Mouse (Mus musculus) heart, postnatal 0 days (tissue): ENCODE measurements at regions not wholly inside any gene's neighbourhood (a gene's known extent, or its start where the extent isn't known, plus 50 kb on each side); places are given as distances from the start of the nearest gene placed in this dataset.

Source experiments
- ATAC-seq: fragments of 200-750 bp; cut with Nextera tagmentation; 2 replicates; pipeline ENCODE4 v1.8.0; 2017; ENCODE audit warnings: low read depth, moderate number of reproducible peaks, moderate library complexity; ENCODE audit not compliant: insufficient read depth
- DNase-seq: peaks from one replicate; pipeline ENCODE4 v3.0.0-alpha.2; 2016; ENCODE audit warnings: low spot score
- H3K27ac ChIP-seq: fragments of 300-500 bp; sonication (generic); 2 replicates; pipeline ENCODE4 v1.5.1; 2014; ENCODE audit warnings: low read depth, mild to moderate bottlenecking
- H3K27me3 ChIP-seq: fragments of 300-500 bp; sonication (generic); 2 replicates; pipeline ENCODE4 v1.6.1; 2014; ENCODE audit warnings: low read length, mixed read lengths; ENCODE audit not compliant: control insufficient read depth, insufficient read depth
- H3K36me3 ChIP-seq: fragments of 300-500 bp; sonication (generic); replicated peaks from 2 replicates; pipeline ENCODE4 v1.6.1; 2014; ENCODE audit warnings: low read length, mixed read lengths; ENCODE audit not compliant: control insufficient read depth, insufficient read depth
- H3K4me1 ChIP-seq: fragments of 300-500 bp; sonication (generic); 2 replicates; pipeline ENCODE4 v1.6.1; 2014; ENCODE audit warnings: antibody characterized with exemption; ENCODE audit not compliant: control insufficient read depth, insufficient read depth
- H3K4me2 ChIP-seq: fragments of 300-500 bp; sonication (generic); 2 replicates; pipeline ENCODE4 v1.6.1; 2014; ENCODE audit warnings: low read depth, mild to moderate bottlenecking, low read length, moderate library complexity
- H3K4me3 ChIP-seq: fragments of 300-500 bp; sonication (generic); 2 replicates; pipeline ENCODE4 v1.5.1; 2014; ENCODE audit warnings: low read depth, low read length
- H3K9ac ChIP-seq: fragments of 300-500 bp; sonication (generic); replicated peaks from 2 replicates; pipeline ENCODE4 v1.6.1; 2014; ENCODE audit warnings: low read depth, low read length, mixed read lengths
- H3K9me3 ChIP-seq: fragments of 300-500 bp; sonication (generic); replicated peaks from 2 replicates; pipeline ENCODE4 v1.6.1; 2016; ENCODE audit warnings: low read length; ENCODE audit not compliant: control insufficient read depth
- CTCF ChIP-seq: IDR thresholded peaks from 2 replicates; pipeline ENCODE4 v1.5.1; 2016; ENCODE audit warnings: antibody characterized with exemption, control low read depth, low read depth
- EP300 ChIP-seq: IDR thresholded peaks from 2 replicates; pipeline ENCODE4 v1.6.1; 2016; ENCODE audit warnings: antibody characterized with exemption, low read depth
- WGBS: fragments of 180-500 bp; shearing (Covaris S2); extraction: QIAGEN DNeasy Blood & Tissue Kit; methylation state at CpG from one replicate; pipeline ENCODE4 v1.1.7; 2014; 5-methylcytosine and 5-hydroxymethylcytosine counted together

GRCm38 (mm10) chr10:27841042-27841709 lies 221.6 kb upstream of the Lama2 start:
- DNase-seq (no peak), ATAC-seq (no peak)
- Histone ChIP-seq H3K27me3 (no peaks in the 10 kb centered on the region), H3K9me3 (no peaks in the 10 kb centered on the region), H3K4me2 (no peak overlapping the region), H3K9ac (no peak overlapping the region), H3K36me3 (no peaks in the 10 kb centered on the region), H3K27ac (no peak overlapping the region), H3K4me1 (no peaks in the 10 kb centered on the region), H3K4me3 (no peak overlapping the region)
- TF ChIP-seq CTCF (no peak), EP300 (no peak)
- WGBS = 57% methylated on average over 5 of the region's 5 CpGs

GRCm38 (mm10) chr10:27843010-27843409 lies 223.5 kb upstream of the Lama2 start:
- no peaks in the 10 kb centered on the region for H3K9me3 ChIP-seq
- H3K4me2 ChIP-seq = no peak overlapping the region
- TF ChIP-seq EP300 (no peak), CTCF (no peak)
- 83% methylated on average over 2 of the region's 2 CpGs for WGBS
- no peak overlapping the region for H3K27ac ChIP-seq
- H3K4me3 ChIP-seq = no peak overlapping the region
- DNase-seq = no peak
- no peaks in the 10 kb centered on the region for H3K4me1 ChIP-seq
- H3K36me3 ChIP-seq = no peaks in the 10 kb centered on the region
- no peaks in the 10 kb centered on the region for H3K27me3 ChIP-seq
- ATAC-seq = no peak
- H3K9ac ChIP-seq = no peak overlapping the region

GRCm38 (mm10) chr10:27863625-27864024 lies 211.0 kb upstream of the Ptprk start:
- H3K9me3 ChIP-seq = no peaks in the 10 kb centered on the region
- H3K27ac ChIP-seq = no peak overlapping the region
- WGBS = 76% methylated on average over 2 of the region's 2 CpGs
- no peak for TF ChIP-seq CTCF
- no peak for TF ChIP-seq EP300
- no peak overlapping the region for H3K4me2 ChIP-seq
- H3K27me3 ChIP-seq = no peaks in the 10 kb centered on the region
- H3K36me3 ChIP-seq = no peaks in the 10 kb centered on the region
- ATAC-seq (no peak), DNase-seq (no peak)
- H3K9ac ChIP-seq = no peak overlapping the region
- H3K4me3 ChIP-seq = no peak overlapping the region
- no peaks in the 10 kb centered on the region for H3K4me1 ChIP-seq

- ATAC-seq = no peak
- Histone ChIP-seq H3K4me3 (no peak overlapping the region), H3K4me2 (no peak overlapping the region), H3K27me3 (no peaks in the 10 kb centered on the region), H3K36me3 (no peaks in the 10 kb centered on the region), H3K9ac (no peak overlapping the region), H3K27ac (no peak overlapping the region), H3K4me1 (no peaks in the 10 kb centered on the region), H3K9me3 (no peaks in the 10 kb centered on the region)
- WGBS = 72% methylated on average over 1 of the region's 1 CpGs
- TF ChIP-seq CTCF = no peak
- TF ChIP-seq EP300 = no peak
- no peak for DNase-seq
Observed at GRCm38 (mm10) chr10:27880867-27881266, 193.8 kb upstream of the Ptprk start.

- no peak for ATAC-seq
- H3K9me3 ChIP-seq = no peaks in the 10 kb centered on the region
- no peak overlapping the region for H3K4me3 ChIP-seq
- TF ChIP-seq EP300 (no peak), CTCF (no peak)
- WGBS = 38% methylated on average over 2 of the region's 2 CpGs
- H3K4me1 ChIP-seq = no peaks in the 10 kb centered on the region
- H3K9ac ChIP-seq = no peak overlapping the region
- no peaks in the 10 kb centered on the region for H3K36me3 ChIP-seq
- H3K4me2 ChIP-seq = no peak overlapping the region
- DNase-seq = peak; percentile 12
- no peak overlapping the region for H3K27ac ChIP-seq
- H3K27me3 ChIP-seq = no peaks in the 10 kb centered on the region
Observed at GRCm38 (mm10) chr10:27891778-27892512, 182.7 kb upstream of the Ptprk start.
